Mouse (Mus musculus) forebrain, embryonic 13.5 days (tissue): ENCODE data around the gene Fgd2. TPM values are rescaled to one million over a fixed set of nuclear protein-coding genes. Genes with fewer than 3 reads are reported as not detected.

Source experiments
- ATAC-seq: fragments of 200-750 bp; cut with Nextera tagmentation; 2 replicates; pipeline ENCODE4 v1.8.0; 2017
- H3K27ac ChIP-seq: fragments of 300-500 bp; sonication (generic); 2 replicates; pipeline ENCODE4 v1.5.1; 2015; ENCODE audit warnings: inconsistent platforms, mild to moderate bottlenecking, moderate library complexity
- H3K27me3 ChIP-seq: fragments of 300-500 bp; sonication (generic); 2 replicates; pipeline ENCODE4 v1.6.1; 2015; ENCODE audit warnings: mild to moderate bottlenecking, inconsistent platforms
- H3K36me3 ChIP-seq: fragments of 300-500 bp; sonication (generic); 2 replicates; pipeline ENCODE4 v1.6.1; 2015; ENCODE audit warnings: mild to moderate bottlenecking, inconsistent platforms; ENCODE audit not compliant: poor library complexity, severe bottlenecking
- H3K4me1 ChIP-seq: fragments of 300-500 bp; sonication (generic); 2 replicates; pipeline ENCODE4 v1.6.1; 2015; ENCODE audit warnings: inconsistent platforms
- H3K4me2 ChIP-seq: fragments of 300-500 bp; sonication (generic); 2 replicates; pipeline ENCODE4 v1.6.1; 2015; ENCODE audit warnings: inconsistent platforms, mild to moderate bottlenecking, moderate library complexity
- H3K4me3 ChIP-seq: fragments of 300-500 bp; sonication (generic); 2 replicates; pipeline ENCODE4 v1.5.1; 2015; ENCODE audit warnings: mild to moderate bottlenecking, inconsistent platforms
- H3K9ac ChIP-seq: fragments of 300-500 bp; sonication (generic); 2 replicates; pipeline ENCODE4 v1.6.1; 2015; ENCODE audit warnings: mild to moderate bottlenecking, inconsistent platforms
- H3K9me3 ChIP-seq: fragments of 300-500 bp; sonication (generic); replicated peaks from 2 replicates; pipeline ENCODE4 v1.6.1; 2016; ENCODE audit warnings: inconsistent platforms
- WGBS: fragments of 180-500 bp; shearing (Covaris S2); methylation state at CpG from one replicate; pipeline ENCODE4 v1.1.7; 2015; 5-methylcytosine and 5-hydroxymethylcytosine counted together
- polyA plus RNA-seq: library from polyadenylated mRNA; unstranded; fragments of >200 nt; fragmentation: Nextera tagmentation; extraction: Ambion mirVana; gene quantifications from 2 replicates; pipeline ENCODE4 v1.2.1, GENCODE M21; 2015

Fgd2 gene
- polyA plus RNA-seq, 1 experiment from 2014 or later, result 2.6 TPM

GRCm38 (mm10) chr17:29422912-29423504, 62.3 kb downstream of the Fgd2 start:
- WGBS, result 77% methylated on average over 8 of the region's 8 CpGs
- ATAC-seq, result no peak

GRCm38 (mm10) chr17:29423991-29424390, 63.3 kb downstream of the Fgd2 start:
- Histone ChIP-seq H3K4me1 (no peaks in the 10 kb centered on the region), H3K9ac (no peak overlapping the region), H3K4me2 (no peak overlapping the region), H3K27me3 (no peaks in the 10 kb centered on the region), H3K4me3 (no peak overlapping the region), H3K36me3 (no peaks in the 10 kb centered on the region), H3K9me3 (no peaks in the 10 kb centered on the region), H3K27ac (no peak overlapping the region)
- 89% methylated on average over 2 of the region's 2 CpGs for WGBS
- no peak for ATAC-seq

More at GRCm38 (mm10) chr17:29422912-29423504, 62.3 kb downstream of the Fgd2 start:
- H3K9ac ChIP-seq, result no peak overlapping the region
- H3K9me3 ChIP-seq, result no peaks in the 10 kb centered on the region
- no peak overlapping the region for H3K4me3 ChIP-seq
- H3K27ac ChIP-seq, result no peak overlapping the region
- no peak overlapping the region for H3K4me2 ChIP-seq
- H3K4me1 ChIP-seq, result no peaks in the 10 kb centered on the region
- no peaks in the 10 kb centered on the region for H3K36me3 ChIP-seq
- H3K27me3 ChIP-seq, result no peaks in the 10 kb centered on the region

GRCm38 (mm10) chr17:29425345-29425744, 64.6 kb downstream of the Fgd2 start:
- Histone ChIP-seq H3K4me1 (no peaks in the 10 kb centered on the region), H3K9ac (no peak overlapping the region), H3K4me3 (no peak overlapping the region), H3K27ac (no peak overlapping the region), H3K36me3 (no peaks in the 10 kb centered on the region), H3K9me3 (no peaks in the 10 kb centered on the region), H3K27me3 (no peaks in the 10 kb centered on the region), H3K4me2 (no peak overlapping the region)
- 57% methylated on average over 9 of the region's 9 CpGs for WGBS
- no peak for ATAC-seq

DNA sequence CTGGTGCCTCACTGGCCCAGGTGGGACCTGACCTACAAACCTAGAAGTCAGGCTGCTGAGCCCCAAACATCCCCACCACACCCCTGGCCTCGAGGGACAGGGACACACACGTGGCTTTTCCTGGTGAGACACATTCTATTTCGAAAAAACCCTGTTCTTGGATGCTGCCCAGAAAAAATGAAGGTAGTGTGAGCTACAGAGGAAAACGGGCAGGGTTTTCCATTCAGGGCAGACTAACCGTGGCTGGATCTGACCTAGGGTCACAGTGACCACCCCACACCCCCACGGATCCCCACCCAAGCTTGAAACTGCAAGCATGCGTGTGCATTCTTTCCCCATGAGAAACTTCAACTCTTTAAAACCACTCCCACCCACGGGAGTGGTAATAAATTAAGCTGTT, 67.5 kb downstream of the Fgd2 start:
- H3K27me3 ChIP-seq, result no peaks in the 10 kb centered on the region
- no peak for ATAC-seq
- no peaks in the 10 kb centered on the region for H3K4me1 ChIP-seq
- H3K9ac ChIP-seq, result no peak overlapping the region
- H3K4me3 ChIP-seq, result no peak overlapping the region
- no peak overlapping the region for H3K4me2 ChIP-seq
- H3K27ac ChIP-seq, result no peak overlapping the region
- no peaks in the 10 kb centered on the region for H3K9me3 ChIP-seq
- WGBS, result 62% methylated on average over 8 of the region's 8 CpGs
- no peaks in the 10 kb centered on the region for H3K36me3 ChIP-seq

- WGBS, result 44% methylated on average over 2 of the region's 2 CpGs
- no peak overlapping the region for H3K27ac ChIP-seq
- no peak overlapping the region for H3K9ac ChIP-seq
- no peaks in the 10 kb centered on the region for H3K4me1 ChIP-seq
- H3K27me3 ChIP-seq, result no peaks in the 10 kb centered on the region
- no peaks in the 10 kb centered on the region for H3K9me3 ChIP-seq
- no peak overlapping the region for H3K4me3 ChIP-seq
- H3K36me3 ChIP-seq, result no peaks in the 10 kb centered on the region
- H3K4me2 ChIP-seq, result no peak overlapping the region
- no peak for ATAC-seq
These were observed 68.1 kb downstream of the Fgd2 start for GRCm38 (mm10) chr17:29428826-29429225.

Other genes starting within 250 kb of the Fgd2 start
- gene Rab44, start 246.8 kb upstream of the Fgd2 start, polyA plus RNA-seq, result 0.18 TPM in 1 of 2 replicates, not detected in the other
- 13.0 and 18.3 TPM in 2 replicates for gene Cpne5, start 122.7 kb upstream of the Fgd2 start, polyA plus RNA-seq
- gene Ppil1, start 96.7 kb upstream of the Fgd2 start, polyA plus RNA-seq, result 151 and 157 TPM in 2 replicates
- 78.7 and 83.5 TPM in 2 replicates for gene BC004004, start 92.1 kb upstream of the Fgd2 start, polyA plus RNA-seq
- gene Pi16, start 43.2 kb upstream of the Fgd2 start, polyA plus RNA-seq, result 1.5 and 1.7 TPM in 2 replicates
- gene Mtch1, start 13.0 kb upstream of the Fgd2 start, polyA plus RNA-seq, result 378 and 381 TPM in 2 replicates
- 21.0 and 22.0 TPM in 2 replicates for gene Pim1, start 129.8 kb downstream of the Fgd2 start, polyA plus RNA-seq
- not detected in 2 replicates for gene Gm17657, start 188.7 kb downstream of the Fgd2 start, polyA plus RNA-seq
- 17.7 and 20.1 TPM in 2 replicates for gene Tbc1d22b, start 188.9 kb downstream of the Fgd2 start, polyA plus RNA-seq
- gene Tmem217, start 191.5 kb downstream of the Fgd2 start, polyA plus RNA-seq, result 1.2 and 1.3 TPM in 2 replicates